In the genomic region with DNA sequence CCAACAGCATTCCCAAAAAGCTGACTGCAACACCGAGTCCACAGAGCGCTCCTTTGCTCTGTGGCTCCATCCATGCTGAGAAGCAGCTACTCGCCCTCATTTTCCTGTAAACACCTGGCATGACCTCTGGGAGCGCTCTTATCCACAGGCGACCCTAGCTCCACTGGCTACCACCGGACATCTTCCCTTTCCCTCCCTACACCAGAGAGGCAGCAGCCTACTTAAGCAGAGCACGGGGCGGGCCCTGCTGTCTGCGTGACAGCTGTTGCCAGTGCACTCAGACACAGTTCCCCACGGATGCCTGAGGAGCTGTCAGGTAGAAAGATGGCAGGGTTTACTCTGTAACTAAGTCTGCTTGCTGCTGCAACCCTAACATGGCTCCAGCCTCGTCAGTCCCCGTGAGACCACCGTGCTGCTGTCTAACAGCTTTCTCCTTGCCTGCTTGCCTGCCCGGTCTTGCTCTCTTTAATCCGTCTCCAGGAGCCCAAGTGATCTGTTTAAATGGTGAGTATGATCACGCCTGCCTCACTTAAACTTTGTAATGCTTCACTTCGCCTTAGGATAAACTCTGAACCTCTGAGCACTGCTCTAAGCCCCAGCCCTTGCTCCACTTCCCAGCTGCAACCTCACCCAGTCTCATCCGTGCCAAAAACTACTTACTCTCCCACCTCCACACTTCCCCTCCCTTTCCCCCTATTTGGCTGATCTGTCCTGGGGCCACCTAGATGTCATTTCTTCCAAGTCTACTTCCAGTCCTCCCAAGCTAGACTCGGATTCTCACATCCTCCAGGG, we compare ENCODE assay signal across 9 mouse cellular contexts. TPM values are rescaled to one million over a fixed set of nuclear protein-coding genes. Genes with fewer than 3 reads are reported as not detected.
DNase-seq lines count a peak whose midpoint lies in the region; ATAC-seq and TF ChIP-seq lines count a peak whose summit lies in the region.
"Had no signal": no experiment of that assay in that cellular context is flagged by ENCODE, and none has a peak within 500 bp of the region (broad histone marks: within the 10 kb centered on the region; RNA-seq: fewer than 3 reads in every experiment).

No protein-coding gene starts in this region.

- no peak overlapping the region for H3K27ac ChIP-seq in forebrain, embryonic 10.5 days
- no peak overlapping the region for H3K27ac ChIP-seq in forebrain, embryonic 16.5 days (ENCODE audit: low read length)
- no peak overlapping the region for H3K27ac ChIP-seq in ES-Bruce4 (ENCODE audit: insufficient read depth, low read length)
- no peak overlapping the region for H3K27ac ChIP-seq in forebrain, postnatal 0 days (ENCODE audit: low read depth, low read length)
- no peak overlapping the region for H3K27ac ChIP-seq in neural tube, embryonic 14.5 days (ENCODE audit: low read depth, low read length)

- no peak overlapping the region for H3K9ac ChIP-seq in forebrain, embryonic 16.5 days (replicated peaks; ENCODE audit: low read depth, low read length)
- H3K9ac ChIP-seq in ES-Bruce4 (ENCODE audit: low read depth, poor library complexity, severe bottlenecking), result no peak overlapping the region
- no peak overlapping the region for H3K9ac ChIP-seq in forebrain, postnatal 0 days
- H3K9ac ChIP-seq in neural tube, embryonic 14.5 days (replicated peaks; ENCODE audit: low read depth, low read length), result no peak overlapping the region

- no peak overlapping the region for H3K4me3 ChIP-seq in forebrain, embryonic 10.5 days
- H3K4me3 ChIP-seq in forebrain, embryonic 16.5 days (replicated peaks; ENCODE audit: low read length), result no peak overlapping the region
- no peak overlapping the region for H3K4me3 ChIP-seq in ES-Bruce4 (ENCODE audit: low read depth, low read length)
- no peak overlapping the region for H3K4me3 ChIP-seq in forebrain, postnatal 0 days (ENCODE audit: low read depth, low read length)
- no peak overlapping the region for H3K4me3 ChIP-seq in neural tube, embryonic 14.5 days (ENCODE audit: low read depth, low read length)

- H3K4me2 ChIP-seq in forebrain, embryonic 16.5 days (ENCODE audit: low read length), result no peak overlapping the region
- H3K4me2 ChIP-seq in forebrain, postnatal 0 days (ENCODE audit: low read depth), result no peak overlapping the region
- no peak overlapping the region for H3K4me2 ChIP-seq in neural tube, embryonic 14.5 days (ENCODE audit: low read depth, low read length)

- H3K27me3 ChIP-seq in forebrain, embryonic 10.5 days (ENCODE audit: poor library complexity, severe bottlenecking), result no peaks in the 10 kb centered on the region
- H3K27me3 ChIP-seq in forebrain, embryonic 16.5 days (replicated peaks; ENCODE audit: control insufficient read depth, insufficient read depth, low read length), result no peaks in the 10 kb centered on the region
- H3K27me3 ChIP-seq in ES-Bruce4 (ENCODE audit: control insufficient read depth, insufficient read depth, low read length, poor library complexity, severe bottlenecking), result no peaks in the 10 kb centered on the region
- no peaks in the 10 kb centered on the region for H3K27me3 ChIP-seq in forebrain, postnatal 0 days (ENCODE audit: insufficient read depth, low read length)
- H3K27me3 ChIP-seq in neural tube, embryonic 14.5 days (ENCODE audit: control insufficient read depth, insufficient read depth, low read length), result no peaks in the 10 kb centered on the region
- H3K27me3 ChIP-seq: CH12.LX had no signal

- DNase-seq in forebrain, embryonic 10.5 days (ENCODE audit: extremely low spot score, low spot score), result peak; percentile 46
- peak; percentile 26 for DNase-seq in forebrain, postnatal 0 days
- DNase-seq in kidney, postnatal 14 days, result peak; percentile 68
- DNase-seq in frontal cortex, adult 2 months (ENCODE audit: extremely low spot score in 1 of 2, low spot score in 1 of 2), result no peak
- DNase-seq in urinary bladder, adult 18-20 months (ENCODE audit: low spot score in 2 of 2), result no peak

- H3K36me3 ChIP-seq in forebrain, embryonic 10.5 days (replicated peaks), result peaks cover 33% of the 10 kb centered on the region
- 0 out of 2 replicates have a peak, but pooled peaks cover 7% of the 10 kb centered on the region for H3K36me3 ChIP-seq in forebrain, embryonic 16.5 days (ENCODE audit: control insufficient read depth, insufficient read depth)
- H3K36me3 ChIP-seq in ES-Bruce4 (ENCODE audit: control insufficient read depth, insufficient read depth, low read length, poor library complexity, severe bottlenecking), result peaks cover 14% of the 10 kb centered on the region
- H3K36me3 ChIP-seq in forebrain, postnatal 0 days (ENCODE audit: insufficient read depth), result peaks cover 22% of the 10 kb centered on the region
- H3K36me3 ChIP-seq in neural tube, embryonic 14.5 days (ENCODE audit: control insufficient read depth, insufficient read depth, low read length), result peaks cover 18% of the 10 kb centered on the region; the same call in 1 of the 2 replicates

- ATAC-seq in forebrain, embryonic 16.5 days, result no peak
- ATAC-seq in forebrain, postnatal 0 days, result peak; percentile 62
- ATAC-seq in neural tube, embryonic 14.5 days (ENCODE audit: low read depth), result peak; percentile 45; the same call in 1 of the 2 replicates

- H3K4me1 ChIP-seq in forebrain, embryonic 10.5 days, result peaks cover 13% of the 10 kb centered on the region
- H3K4me1 ChIP-seq in forebrain, embryonic 16.5 days (replicated peaks; ENCODE audit: control insufficient read depth, insufficient read depth, low read length), result no peaks in the 10 kb centered on the region
- no peaks in the 10 kb centered on the region for H3K4me1 ChIP-seq in ES-Bruce4 (ENCODE audit: control insufficient read depth, insufficient read depth, low read length)
- H3K4me1 ChIP-seq in forebrain, postnatal 0 days (ENCODE audit: insufficient read depth), result no peaks in the 10 kb centered on the region
- no peaks in the 10 kb centered on the region for H3K4me1 ChIP-seq in neural tube, embryonic 14.5 days (ENCODE audit: control insufficient read depth, insufficient read depth, low read length)

- TF ChIP-seq EP300 in ES-Bruce4 (IDR thresholded peaks at IDR 0.05; ENCODE audit: insufficient read depth, low read depth, low read length), result no peak

- 36% methylated on average over 19 of the region's 19 CpGs for WGBS in forebrain, embryonic 10.5 days
- WGBS in forebrain, embryonic 16.5 days, result 37% methylated on average over 19 of the region's 19 CpGs
- WGBS in forebrain, postnatal 0 days, result 43% methylated on average over 19 of the region's 19 CpGs
- WGBS in neural tube, embryonic 14.5 days, result 38% methylated on average over 19 of the region's 19 CpGs

- TF ChIP-seq POLR2A in ES-Bruce4 (IDR thresholded peaks at IDR 0.05; ENCODE audit: insufficient read depth, low read length), result no peak

- peak; percentile 61 for TF ChIP-seq CTCF in ES-Bruce4 (IDR thresholded peaks at IDR 0.05; ENCODE audit: low read depth, low read length)
- TF ChIP-seq CTCF in forebrain, postnatal 0 days (IDR thresholded peaks at IDR 0.05; ENCODE audit: low read depth), result peak; percentile 43

- no peaks in the 10 kb centered on the region for H3K9me3 ChIP-seq in forebrain, embryonic 10.5 days
- no peaks in the 10 kb centered on the region for H3K9me3 ChIP-seq in forebrain, embryonic 16.5 days (ENCODE audit: control insufficient read depth, low read length)
- H3K9me3 ChIP-seq in ES-Bruce4 (replicated peaks; ENCODE audit: control insufficient read depth, insufficient read depth, low read length, poor library complexity, severe bottlenecking), result no peaks in the 10 kb centered on the region
- H3K9me3 ChIP-seq in forebrain, postnatal 0 days (ENCODE audit: low read length), result no peaks in the 10 kb centered on the region
- no peaks in the 10 kb centered on the region for H3K9me3 ChIP-seq in neural tube, embryonic 14.5 days (ENCODE audit: control insufficient read depth, low read length)

RNA-seq across cellular contexts. Expression of a gene that starts 12.3 kb away (rescaled TPM):
- 11.3 and 12.4 TPM in 2 replicates for polyA plus RNA-seq in forebrain, embryonic 10.5 days (2016; fragmentation: Nextera tagmentation; extraction: Ambion mirVana)
- polyA plus RNA-seq in forebrain, embryonic 16.5 days (2015; fragmentation: Nextera tagmentation; extraction: Ambion mirVana), result 15.6 and 16.4 TPM in 2 replicates
- 31.2 and 38.0 TPM in 2 replicates for polyA plus RNA-seq in ES-Bruce4 (2011; ENCODE audit: insufficient read depth, insufficient read length, low read depth, missing spikeins)
- 45.2 and 67.2 TPM in 2 replicates for total RNA-seq in forebrain, postnatal 0 days (2014; rRNA removed)
- 13.1 and 15.6 TPM in 2 replicates for polyA plus RNA-seq in forebrain, postnatal 0 days (2015; fragmentation: Nextera tagmentation; extraction: Ambion mirVana)
- polyA plus RNA-seq in neural tube, embryonic 14.5 days (2014; fragmentation: Nextera tagmentation; extraction: Ambion mirVana), result 14.1 and 15.5 TPM in 2 replicates
- polyA plus RNA-seq in frontal cortex, adult 2 months (2012; rRNA removed), result 101 and 102 TPM in 2 replicates

RNA-seq across cellular contexts. Expression of a gene that starts 27.1 kb away (rescaled TPM):
- 8.6 and 8.8 TPM in 2 replicates for polyA plus RNA-seq in forebrain, embryonic 10.5 days (2016; fragmentation: Nextera tagmentation; extraction: Ambion mirVana)
- polyA plus RNA-seq in forebrain, embryonic 16.5 days (2015; fragmentation: Nextera tagmentation; extraction: Ambion mirVana), result 8.9 and 9.6 TPM in 2 replicates
- polyA plus RNA-seq in ES-Bruce4 (2011; ENCODE audit: insufficient read depth, insufficient read length, low read depth, missing spikeins), result 6.5 and 8.8 TPM in 2 replicates
- total RNA-seq in forebrain, postnatal 0 days (2014; rRNA removed), result 8.3 and 9.3 TPM in 2 replicates
- 5.9 and 8.4 TPM in 2 replicates for polyA plus RNA-seq in forebrain, postnatal 0 days (2015; fragmentation: Nextera tagmentation; extraction: Ambion mirVana)
- 13.7 and 14.5 TPM in 2 replicates for polyA plus RNA-seq in neural tube, embryonic 14.5 days (2014; fragmentation: Nextera tagmentation; extraction: Ambion mirVana)
- polyA plus RNA-seq in frontal cortex, adult 2 months (2012; rRNA removed), result 8.7 and 9.3 TPM in 2 replicates

RNA-seq across cellular contexts. Expression of a gene that starts 50.2 kb away (rescaled TPM):
- polyA plus RNA-seq in forebrain, embryonic 10.5 days (2016; fragmentation: Nextera tagmentation; extraction: Ambion mirVana), result 2.4 TPM in 2 replicates
- 2.2 and 2.7 TPM in 2 replicates for polyA plus RNA-seq in forebrain, embryonic 16.5 days (2015; fragmentation: Nextera tagmentation; extraction: Ambion mirVana)
- polyA plus RNA-seq in ES-Bruce4 (2011; ENCODE audit: insufficient read depth, insufficient read length, low read depth, missing spikeins), result not detected in 2 replicates
- total RNA-seq in forebrain, postnatal 0 days (2014; rRNA removed), result 0.67 and 0.92 TPM in 2 replicates
- polyA plus RNA-seq in forebrain, postnatal 0 days (2015; fragmentation: Nextera tagmentation; extraction: Ambion mirVana), result 1.1 and 1.6 TPM in 2 replicates
- not detected in 2 replicates for polyA plus RNA-seq in neural tube, embryonic 14.5 days (2014; fragmentation: Nextera tagmentation; extraction: Ambion mirVana)
- polyA plus RNA-seq in frontal cortex, adult 2 months (2012; rRNA removed), result 0.04 TPM in 1 of 2 replicates, not detected in the other
- total RNA-seq: CH12.LX had no signal

Comparison
In these comparisons a context has a peak if more than half of its experiments do, and no peak if none do; other contexts are left out.
1. DNase-seq: peak in forebrain, embryonic 10.5 days (single experiment), forebrain, postnatal 0 days (single experiment) and kidney, postnatal 14 days (single experiment); none in frontal cortex, adult 2 months (0 of 2) and urinary bladder, adult 18-20 months (0 of 2).